Mouse (Mus musculus): ENCODE measurements around the gene Csad. TPM values are rescaled to one million over a fixed set of nuclear protein-coding genes. Genes with fewer than 3 reads are reported as not detected.

The Csad gene
- total and polyA plus RNA-seq, 2 experiments from 2014 or later = 30.3 to 32.8 TPM

DNA sequence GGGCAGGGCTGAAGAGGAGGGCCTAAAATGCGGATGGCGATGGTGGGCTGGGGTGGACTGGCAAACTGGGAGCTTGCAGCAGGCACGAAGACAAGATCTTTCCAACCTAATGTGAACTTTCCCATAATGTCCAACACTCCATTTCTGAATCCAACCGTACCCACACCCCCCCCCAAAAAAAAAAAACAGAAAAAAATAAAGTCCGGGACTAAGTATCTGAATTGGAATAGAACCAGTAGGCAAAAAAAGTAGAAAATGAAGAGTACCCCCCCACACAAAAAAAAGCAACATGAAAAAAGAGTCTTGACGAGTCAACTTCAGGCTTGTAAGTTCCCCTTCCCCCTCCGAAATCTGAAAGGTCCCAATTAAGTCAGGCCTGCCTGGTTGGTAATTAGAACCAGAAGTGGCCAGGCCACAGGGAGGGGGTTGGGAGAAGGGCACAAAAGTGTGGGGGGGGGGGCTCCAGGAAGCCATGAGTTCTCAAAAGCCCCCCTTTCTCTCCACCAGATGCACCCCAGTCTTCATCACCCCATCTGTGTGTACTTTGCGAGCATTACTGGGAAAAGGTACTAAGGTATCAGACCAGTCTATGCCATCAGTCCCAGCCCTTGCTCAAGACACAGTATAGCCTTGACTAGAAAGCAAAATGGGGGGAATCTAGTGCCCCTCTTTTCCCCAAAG lies 43.7 kb upstream of the Csad start:
- Histone ChIP-seq H3K27ac (ENCODE audit: low read depth, low read length) (no peak overlapping the region), H3K4me3 (ENCODE audit: low read depth, low read length) (peak overlapping the region; percentile 50), H3K36me3 (ENCODE audit: insufficient read depth, low read length) (no peaks in the 10 kb centered on the region), H3K27me3 (ENCODE audit: insufficient read depth, low read length) (peaks cover 23% of the 10 kb centered on the region), H3K4me2 (ENCODE audit: low read depth, low read length, poor library complexity, severe bottlenecking) (peak overlapping the region; percentile 93), H3K9ac (replicated peaks; ENCODE audit: low read length, poor library complexity, severe bottlenecking) (no peak overlapping the region; the same call in 1 of the 2 replicates), H3K4me1 (ENCODE audit: insufficient read depth, low read length) (peaks cover 6% of the 10 kb centered on the region; the same call in 1 of the 2 replicates), H3K9me3 (ENCODE audit: low read length) (no peaks in the 10 kb centered on the region)
- no peak for ATAC-seq (ENCODE audit: low FRiP score)
- TF ChIP-seq CTCF (IDR thresholded peaks at IDR 0.05) = no peak
- WGBS = 12% methylated on average over 8 of the region's 8 CpGs
- no peak for DNase-seq (ENCODE audit: low spot score)

DNA sequence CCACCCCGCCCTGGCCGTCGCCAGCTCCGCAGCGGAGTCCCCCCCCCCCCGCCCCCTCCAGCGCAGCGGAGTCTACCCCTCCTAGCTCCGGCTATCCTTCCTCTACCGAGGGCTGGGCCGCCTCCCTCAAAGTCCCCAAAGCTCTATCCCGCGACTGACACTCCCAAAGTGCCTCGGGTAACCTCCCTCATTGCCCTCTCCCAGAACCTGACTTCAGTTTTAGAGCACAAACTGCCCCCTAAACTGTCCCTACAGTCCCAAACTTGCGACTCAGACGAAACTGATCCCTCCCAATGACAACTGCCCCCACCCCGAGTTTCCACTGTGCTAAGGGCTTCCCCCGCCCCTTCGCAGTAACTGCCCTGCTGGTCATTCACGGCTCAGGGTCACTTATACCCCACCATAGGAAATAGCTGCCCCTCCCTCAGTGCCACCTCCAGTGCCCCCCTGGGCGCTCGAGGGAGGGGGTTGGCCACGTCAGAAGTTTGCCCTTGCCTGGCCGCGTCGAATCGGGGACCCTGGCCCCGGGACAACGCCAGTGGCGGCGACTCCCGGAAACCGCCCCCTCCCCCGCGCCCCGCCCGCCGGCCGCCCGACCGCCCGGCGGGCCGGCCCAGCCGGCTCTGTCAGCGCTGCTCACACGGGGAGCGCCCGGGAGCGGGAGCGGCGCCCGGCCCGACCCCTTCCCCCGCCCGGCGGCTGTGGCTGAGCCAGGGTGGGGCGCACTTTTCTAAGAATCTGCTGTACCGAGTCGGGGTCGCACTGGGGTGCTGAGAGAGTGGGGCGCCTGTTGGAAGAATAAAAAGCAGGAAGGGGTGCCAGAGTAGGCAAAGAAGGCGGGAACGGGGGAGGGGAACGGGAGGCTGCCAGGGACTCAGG lies 43.0 kb upstream of the Csad start:
- under 1% methylated on average over 51 of the region's 65 CpGs for WGBS
- H3K27ac ChIP-seq (ENCODE audit: low read depth, low read length) = peak overlapping the region; percentile 59
- no peaks in the 10 kb centered on the region for H3K9me3 ChIP-seq (ENCODE audit: low read length)
- no peaks in the 10 kb centered on the region for H3K36me3 ChIP-seq (ENCODE audit: insufficient read depth, low read length)
- TF ChIP-seq CTCF (IDR thresholded peaks at IDR 0.05) = no peak
- peak overlapping the region; percentile 69 for H3K9ac ChIP-seq (replicated peaks; ENCODE audit: low read length, poor library complexity, severe bottlenecking)
- H3K4me2 ChIP-seq (ENCODE audit: low read depth, low read length, poor library complexity, severe bottlenecking) = peak overlapping the region; percentile 93
- peak; percentile 26 for DNase-seq (ENCODE audit: low spot score)
- peaks cover 25% of the 10 kb centered on the region for H3K27me3 ChIP-seq (ENCODE audit: insufficient read depth, low read length)
- peak; percentile 14; the same call in 1 of the 2 replicates for ATAC-seq (ENCODE audit: low FRiP score)
- peak overlapping the region; percentile 50 for H3K4me3 ChIP-seq (ENCODE audit: low read depth, low read length)
- peaks cover 8% of the 10 kb centered on the region; the same call in 1 of the 2 replicates for H3K4me1 ChIP-seq (ENCODE audit: insufficient read depth, low read length)

DNA sequence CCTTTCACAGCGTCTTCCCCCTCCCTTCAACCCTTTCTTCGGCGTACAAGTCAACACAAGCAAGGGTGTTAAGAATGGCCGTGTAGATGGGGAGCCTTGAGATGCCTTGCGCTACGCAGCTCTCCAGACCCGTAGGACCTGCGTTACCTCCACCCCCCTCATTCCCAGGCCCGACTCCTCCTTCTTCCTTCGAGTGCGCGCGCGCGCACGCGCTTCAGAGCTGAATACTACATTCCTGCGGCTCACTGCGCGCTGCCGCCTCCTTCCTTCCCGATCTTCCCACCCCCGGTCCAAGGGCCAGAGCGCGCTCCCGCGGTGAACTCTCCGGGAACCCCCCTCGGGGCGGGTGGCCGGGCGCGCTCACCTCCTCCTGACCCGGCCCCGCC lies 42.3 kb upstream of the Csad start:
- Histone ChIP-seq H3K9ac (replicated peaks; ENCODE audit: low read length, poor library complexity, severe bottlenecking) (peak overlapping the region; percentile 69), H3K36me3 (ENCODE audit: insufficient read depth, low read length) (no peaks in the 10 kb centered on the region), H3K27ac (ENCODE audit: low read depth, low read length) (peak overlapping the region; percentile 59), H3K9me3 (ENCODE audit: low read length) (no peaks in the 10 kb centered on the region), H3K27me3 (ENCODE audit: insufficient read depth, low read length) (peaks cover 25% of the 10 kb centered on the region), H3K4me2 (ENCODE audit: low read depth, low read length, poor library complexity, severe bottlenecking) (peak overlapping the region; percentile 93), H3K4me1 (ENCODE audit: insufficient read depth, low read length) (peaks cover 8% of the 10 kb centered on the region; the same call in 1 of the 2 replicates), H3K4me3 (ENCODE audit: low read depth, low read length) (peak overlapping the region; percentile 50)
- WGBS = 0% methylated on average over 31 of the region's 35 CpGs
- ATAC-seq (ENCODE audit: low FRiP score) (peak; percentile 78), DNase-seq (ENCODE audit: low spot score) (peak; percentile 94)
- no peak for TF ChIP-seq CTCF (IDR thresholded peaks at IDR 0.05)

DNA sequence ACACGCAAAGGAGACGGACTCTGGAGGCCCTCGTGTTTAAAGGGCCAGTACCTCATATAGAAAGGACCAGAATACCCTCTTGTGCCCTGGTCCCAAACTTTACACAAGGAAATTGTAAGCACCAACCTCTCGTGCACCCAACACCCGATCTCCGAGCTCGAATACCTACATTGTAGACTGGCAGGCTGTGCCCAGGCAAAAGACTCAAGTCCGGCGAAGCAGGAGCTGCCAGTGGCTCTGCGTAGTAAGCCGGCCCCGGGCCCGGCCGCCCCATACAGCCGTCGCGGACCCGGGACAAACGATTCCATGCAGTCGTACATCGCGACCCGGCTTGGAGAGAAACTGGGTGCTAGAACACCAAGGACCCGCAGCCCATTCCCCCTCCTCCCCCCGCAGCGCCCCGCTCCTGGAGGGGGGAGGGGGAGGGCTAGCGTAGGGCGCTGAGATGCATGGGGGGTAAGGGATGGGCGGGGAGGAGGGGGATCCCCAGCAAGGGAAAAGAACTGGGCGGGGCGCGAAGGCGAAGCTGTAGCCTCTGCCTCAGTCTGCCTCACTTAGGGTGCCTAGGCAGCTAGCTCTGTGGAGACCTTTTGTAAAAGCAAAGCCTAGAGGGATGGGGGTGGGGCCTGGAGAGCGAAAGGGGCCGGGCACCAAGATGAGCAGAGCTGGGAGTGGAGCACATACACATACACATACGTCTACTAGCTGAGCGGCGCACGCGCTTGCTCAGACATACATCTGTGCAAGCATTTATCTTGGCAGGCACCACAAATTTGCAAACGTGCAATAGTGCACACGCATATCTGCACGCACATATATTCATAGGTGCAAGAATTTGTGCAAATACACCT lies 41.6 kb upstream of the Csad start:
- ATAC-seq (ENCODE audit: low FRiP score) = peak; percentile 81
- TF ChIP-seq CTCF (IDR thresholded peaks at IDR 0.05) = no peak
- 1% methylated on average over 38 of the region's 44 CpGs for WGBS

DNA sequence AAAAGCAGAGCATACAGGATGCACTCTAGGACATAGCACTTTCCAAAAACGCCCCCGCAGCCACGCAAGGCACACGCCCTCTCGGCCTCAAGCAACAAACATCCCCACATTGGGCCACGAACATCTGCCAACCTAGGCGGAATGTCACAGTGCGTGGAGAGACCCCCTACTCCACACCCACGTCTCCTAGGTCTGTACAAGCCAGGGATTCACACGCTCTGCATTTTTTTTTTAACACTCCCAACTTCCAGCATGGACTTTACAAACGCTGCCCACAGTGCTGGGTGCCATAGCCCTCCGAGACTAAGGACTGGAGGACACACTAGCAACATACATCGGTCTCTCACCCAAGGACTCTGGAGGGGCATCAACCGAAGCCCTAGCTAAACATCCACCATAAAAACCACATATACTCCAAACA lies 40.9 kb upstream of the Csad start:
- no peak for DNase-seq (ENCODE audit: low spot score)
- no peaks in the 10 kb centered on the region for H3K36me3 ChIP-seq (ENCODE audit: insufficient read depth, low read length)
- no peak for TF ChIP-seq CTCF (IDR thresholded peaks at IDR 0.05)
- H3K27ac ChIP-seq (ENCODE audit: low read depth, low read length) = no peak overlapping the region
- peak overlapping the region; percentile 50 for H3K4me3 ChIP-seq (ENCODE audit: low read depth, low read length)
- no peaks in the 10 kb centered on the region for H3K9me3 ChIP-seq (ENCODE audit: low read length)
- H3K27me3 ChIP-seq (ENCODE audit: insufficient read depth, low read length) = peaks cover 25% of the 10 kb centered on the region
- H3K9ac ChIP-seq (replicated peaks; ENCODE audit: low read length, poor library complexity, severe bottlenecking) = 0 out of 2 replicates have a peak overlapping the region, but pooled peaks have one; percentile 69
- 7% methylated on average over 14 of the region's 14 CpGs for WGBS
- no peak for ATAC-seq (ENCODE audit: low FRiP score)
- H3K4me2 ChIP-seq (ENCODE audit: low read depth, low read length, poor library complexity, severe bottlenecking) = peak overlapping the region; percentile 93
- H3K4me1 ChIP-seq (ENCODE audit: insufficient read depth, low read length) = peaks cover 8% of the 10 kb centered on the region; the same call in 1 of the 2 replicates

More for the DNA sequence above, 41.6 kb upstream of the Csad start:
- H3K4me1 ChIP-seq (ENCODE audit: insufficient read depth, low read length) = peaks cover 8% of the 10 kb centered on the region; the same call in 1 of the 2 replicates
- H3K27ac ChIP-seq (ENCODE audit: low read depth, low read length) = peak overlapping the region; percentile 48
- no peaks in the 10 kb centered on the region for H3K36me3 ChIP-seq (ENCODE audit: insufficient read depth, low read length)
- no peaks in the 10 kb centered on the region for H3K9me3 ChIP-seq (ENCODE audit: low read length)
- H3K9ac ChIP-seq (replicated peaks; ENCODE audit: low read length, poor library complexity, severe bottlenecking) = peak overlapping the region; percentile 69
- peaks cover 25% of the 10 kb centered on the region for H3K27me3 ChIP-seq (ENCODE audit: insufficient read depth, low read length)
- peak overlapping the region; percentile 93 for H3K4me2 ChIP-seq (ENCODE audit: low read depth, low read length, poor library complexity, severe bottlenecking)
- peak overlapping the region; percentile 50 for H3K4me3 ChIP-seq (ENCODE audit: low read depth, low read length)
- DNase-seq (ENCODE audit: low spot score) = peak; percentile 82

Data from midbrain, postnatal 0 days (tissue).